Mouse (Mus musculus): ENCODE measurements around the gene Trabd2b. TPM values are rescaled to one million over a fixed set of nuclear protein-coding genes. Genes with fewer than 3 reads are reported as not detected.

Gene Trabd2b
- polyA plus RNA-seq, 1 experiment, result 2.0 TPM

DNA sequence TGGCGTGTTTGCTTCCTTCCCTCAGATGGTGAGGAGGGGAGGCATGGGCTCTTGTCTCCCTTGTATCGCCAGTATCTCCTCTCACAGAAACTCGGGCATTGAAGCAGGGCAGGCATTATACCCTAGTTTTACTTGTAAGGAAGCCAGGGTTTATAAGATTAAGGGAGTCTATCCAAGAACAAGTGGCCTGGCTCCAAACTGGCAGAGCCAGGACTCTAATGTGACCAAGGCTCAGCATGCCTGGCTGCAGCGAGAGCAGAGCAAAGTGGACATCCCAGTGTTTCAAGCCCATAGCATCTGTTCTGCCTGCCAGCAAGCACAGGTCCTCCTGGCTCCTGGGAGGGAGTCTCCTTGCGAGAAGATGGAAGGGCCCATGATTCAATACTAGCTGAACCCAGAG lies 245.1 kb downstream of the Trabd2b start:
- H3K4me1 ChIP-seq (ENCODE audit: control insufficient read depth, insufficient read depth, low read length), result no peaks in the 10 kb centered on the region

DNA sequence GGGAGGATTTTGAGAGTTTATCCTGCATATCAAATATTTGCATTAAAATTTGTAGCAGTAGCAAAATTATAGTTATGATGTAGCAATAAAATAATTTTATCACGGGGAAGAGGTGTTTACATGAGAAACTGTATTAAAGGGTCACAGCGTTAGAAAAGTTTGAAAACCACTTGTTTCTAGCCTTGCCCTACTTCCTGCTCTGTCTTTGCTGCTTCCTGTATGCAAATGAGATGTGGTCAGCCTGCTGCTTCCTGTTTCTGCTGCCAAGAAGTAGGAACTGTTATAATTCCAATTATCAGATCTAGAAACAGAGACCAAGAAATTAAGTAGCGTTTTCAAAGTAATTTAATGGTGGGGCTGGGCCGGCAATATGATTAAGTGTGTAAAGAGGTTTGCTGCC lies 245.9 kb downstream of the Trabd2b start:
- Histone ChIP-seq H3K4me3 (ENCODE audit: insufficient read depth, low read length) (no peak overlapping the region), H3K4me1 (ENCODE audit: control insufficient read depth, insufficient read depth, low read length) (no peaks in the 10 kb centered on the region), H3K27ac (ENCODE audit: insufficient read depth, low read length) (no peak overlapping the region)
- TF ChIP-seq POLR2A (IDR thresholded peaks at IDR 0.05; ENCODE audit: extremely low read depth, insufficient read depth, low read length) (no peak), CTCF (IDR thresholded peaks at IDR 0.05; ENCODE audit: extremely low read depth, insufficient read depth, low read length) (no peak)

More for the DNA sequence above, 245.1 kb downstream of the Trabd2b start:
- Histone ChIP-seq H3K27ac (ENCODE audit: insufficient read depth, low read length) (no peak overlapping the region), H3K4me3 (ENCODE audit: insufficient read depth, low read length) (no peak overlapping the region)
- TF ChIP-seq POLR2A (IDR thresholded peaks at IDR 0.05; ENCODE audit: extremely low read depth, insufficient read depth, low read length) (no peak), CTCF (IDR thresholded peaks at IDR 0.05; ENCODE audit: extremely low read depth, insufficient read depth, low read length) (no peak)

DNA sequence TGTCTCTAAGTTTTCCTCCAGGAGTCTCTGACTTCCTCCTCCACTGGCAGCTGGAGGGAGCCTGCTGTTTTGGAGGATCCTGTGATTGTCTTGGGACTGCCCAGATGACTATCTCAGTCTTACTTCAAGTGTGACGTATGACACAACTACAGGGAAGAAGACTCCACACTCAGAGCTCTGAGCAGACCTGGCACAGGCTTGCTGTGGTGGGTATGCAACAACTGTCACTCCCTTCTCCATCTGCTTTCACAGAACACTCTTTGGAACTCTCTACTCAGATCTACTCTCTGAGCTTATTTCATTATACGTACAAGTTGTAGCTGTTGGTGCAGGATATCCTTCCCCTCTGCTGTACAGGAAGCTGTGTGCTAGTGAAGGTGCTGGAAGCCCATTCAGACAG lies 251.4 kb downstream of the Trabd2b start:
- no peak overlapping the region for H3K4me3 ChIP-seq (ENCODE audit: insufficient read depth, low read length)
- no peak for TF ChIP-seq POLR2A (IDR thresholded peaks at IDR 0.05; ENCODE audit: extremely low read depth, insufficient read depth, low read length)
- TF ChIP-seq CTCF (IDR thresholded peaks at IDR 0.05; ENCODE audit: extremely low read depth, insufficient read depth, low read length), result no peak
- no peaks in the 10 kb centered on the region for H3K4me1 ChIP-seq (ENCODE audit: control insufficient read depth, insufficient read depth, low read length)
- H3K27ac ChIP-seq (ENCODE audit: insufficient read depth, low read length), result no peak overlapping the region

DNA sequence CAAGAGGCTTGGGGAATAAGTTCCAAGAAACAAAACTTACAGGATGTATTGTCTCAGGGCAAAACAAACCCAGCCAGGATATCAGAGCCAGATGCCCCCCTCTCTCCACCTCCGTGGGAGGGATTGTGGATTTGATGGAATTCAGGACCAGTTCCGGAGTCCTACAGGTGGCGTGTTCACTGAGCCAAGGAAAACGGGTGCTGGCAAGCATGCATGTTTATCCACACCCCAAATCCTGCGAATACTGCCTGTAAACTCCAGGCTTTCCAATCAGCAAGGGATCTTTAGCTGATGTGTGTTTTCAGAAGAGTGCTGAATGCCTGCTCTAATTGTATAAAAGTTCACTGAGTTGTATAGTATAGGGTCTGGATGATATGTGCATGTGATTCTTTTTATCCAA lies 253.4 kb downstream of the Trabd2b start:
- Histone ChIP-seq H3K4me1 (ENCODE audit: control insufficient read depth, insufficient read depth, low read length) (no peaks in the 10 kb centered on the region), H3K4me3 (ENCODE audit: insufficient read depth, low read length) (no peak overlapping the region), H3K27ac (ENCODE audit: insufficient read depth, low read length) (no peak overlapping the region)
- no peak for TF ChIP-seq POLR2A (IDR thresholded peaks at IDR 0.05; ENCODE audit: extremely low read depth, insufficient read depth, low read length)
- TF ChIP-seq CTCF (IDR thresholded peaks at IDR 0.05; ENCODE audit: extremely low read depth, insufficient read depth, low read length), result no peak

DNA sequence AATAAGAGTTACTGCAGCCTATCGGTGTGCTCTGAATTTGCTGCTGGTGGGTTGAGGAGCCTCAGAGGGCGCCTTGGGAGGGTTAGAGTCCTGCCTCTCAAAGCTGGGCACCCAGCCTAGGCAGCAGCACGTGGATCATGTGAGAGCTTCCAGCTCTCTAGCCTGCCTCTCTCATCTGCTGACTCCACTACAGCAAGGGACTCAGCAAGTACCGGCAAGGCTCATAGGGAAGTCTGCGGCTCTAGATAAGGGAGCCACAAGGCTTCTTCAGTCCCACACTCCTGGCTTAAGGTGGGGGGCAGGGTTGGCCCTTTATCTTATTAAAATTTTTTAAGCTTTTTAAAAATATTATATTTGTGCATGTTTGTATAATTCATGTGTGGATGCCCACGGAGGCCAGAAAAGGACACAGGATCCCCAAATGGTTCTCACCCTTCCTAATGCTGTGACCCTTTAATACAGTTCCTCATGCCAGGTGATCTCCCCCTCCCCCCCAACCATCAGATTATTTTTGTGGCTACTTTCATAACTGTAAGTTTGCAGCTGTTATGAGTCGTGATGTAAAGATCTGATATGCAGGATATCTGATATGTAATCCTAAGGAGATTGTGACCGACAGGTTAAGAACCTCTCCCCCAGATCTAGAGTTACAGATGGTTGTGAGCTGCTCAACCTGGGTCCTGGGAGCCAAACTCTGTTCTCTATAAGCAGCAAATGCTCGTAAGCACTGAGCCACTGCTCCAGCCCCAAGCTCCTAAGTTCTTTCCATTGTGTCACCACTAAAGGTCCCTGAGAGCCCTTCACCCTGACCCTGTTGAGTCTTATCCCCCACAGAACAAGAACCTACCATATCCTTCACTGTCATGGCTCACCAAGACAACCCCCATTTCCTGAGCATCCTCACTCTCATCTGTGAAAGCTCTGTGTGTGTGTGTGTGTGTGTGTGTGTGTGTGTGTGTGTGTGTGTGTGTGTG lies 257.8 kb downstream of the Trabd2b start:
- no peaks in the 10 kb centered on the region for H3K4me1 ChIP-seq (ENCODE audit: control insufficient read depth, insufficient read depth, low read length)
- no peak overlapping the region for H3K4me3 ChIP-seq (ENCODE audit: insufficient read depth, low read length)
- TF ChIP-seq POLR2A (IDR thresholded peaks at IDR 0.05; ENCODE audit: extremely low read depth, insufficient read depth, low read length), result no peak
- no peak for TF ChIP-seq CTCF (IDR thresholded peaks at IDR 0.05; ENCODE audit: extremely low read depth, insufficient read depth, low read length)
- H3K27ac ChIP-seq (ENCODE audit: insufficient read depth, low read length), result no peak overlapping the region

Other genes with a start within 250 kb of the Trabd2b start
- not detected in 2 replicates for gene Skint11, start 243.3 kb upstream of the Trabd2b start, polyA plus RNA-seq (2012; rRNA removed)

Data from cortical plate, adult 2 months (tissue).